ENCODE assay signal across 8 mouse cellular contexts in the genomic region with DNA sequence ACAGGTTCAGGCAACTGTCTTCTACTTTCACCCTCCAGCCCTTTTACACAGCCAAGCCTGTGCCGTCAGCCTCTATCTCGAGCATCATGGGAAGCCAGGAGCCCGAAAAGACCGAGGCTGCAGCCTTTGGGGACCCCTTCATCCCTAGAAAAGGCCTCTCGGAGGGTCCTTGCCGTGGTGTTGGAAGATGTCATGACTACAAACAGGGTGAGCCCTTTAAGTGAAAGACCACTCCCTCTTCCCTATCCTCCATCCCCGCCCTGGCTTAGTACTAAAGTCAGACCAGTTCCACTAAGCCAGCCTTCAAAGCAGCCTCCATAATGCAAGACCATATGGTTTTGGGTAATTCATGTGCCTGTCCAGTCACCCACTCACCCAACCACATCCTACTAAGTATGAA. TPM values are rescaled to one million over a fixed set of nuclear protein-coding genes. Genes with fewer than 3 reads are reported as not detected.
DNase-seq lines count a peak whose midpoint lies in the region; ATAC-seq and TF ChIP-seq lines count a peak whose summit lies in the region.

No protein-coding gene starts in this region.

- ATAC-seq in heart, embryonic 16.5 days (replicated peaks; ENCODE audit: extremely low read depth, insufficient read depth, low FRiP score): no peak
- ATAC-seq in forebrain, embryonic 13.5 days: no peak
- no peak for ATAC-seq in liver, embryonic 16.5 days (ENCODE audit: low read depth)

- peak overlapping the region; percentile 99 for H3K27ac ChIP-seq in heart, embryonic 16.5 days (ENCODE audit: low read length)
- H3K27ac ChIP-seq in MEL (ENCODE audit: control insufficient read depth, low read depth, low read length): peak overlapping the region; percentile 97
- peak overlapping the region; percentile 99 for H3K27ac ChIP-seq in forebrain, embryonic 13.5 days
- peak overlapping the region; percentile 97 for H3K27ac ChIP-seq in liver, embryonic 16.5 days (ENCODE audit: low read length)

- TF ChIP-seq POLR2A in MEL (IDR thresholded peaks at IDR 0.05; ENCODE audit: control insufficient read depth in 1 of 2, insufficient read depth in 1 of 2, low read depth in 1 of 2, low read length in 2 of 2, poor library complexity in 1 of 2): no peak

- no peaks in the 10 kb centered on the region for H3K27me3 ChIP-seq in heart, embryonic 16.5 days (ENCODE audit: control insufficient read depth, insufficient read depth, low read length)
- no peaks in the 10 kb centered on the region for H3K27me3 ChIP-seq in MEL (ENCODE audit: control insufficient read depth in 1 of 2, insufficient read depth in 2 of 2, low read length in 2 of 2)
- H3K27me3 ChIP-seq in forebrain, embryonic 13.5 days: no peaks in the 10 kb centered on the region
- no peaks in the 10 kb centered on the region for H3K27me3 ChIP-seq in liver, embryonic 16.5 days (ENCODE audit: control insufficient read depth, insufficient read depth, low read depth, low read length)

- DNase-seq in heart, adult 8-10 months (ENCODE audit: low spot score): no peak
- DNase-seq in MEL (ENCODE audit: low read depth, low spot score): peak; percentile 61
- DNase-seq in T-cell, adult 2 months (ENCODE audit: low spot score): no peak
- no peak for DNase-seq in thymus, adult 18-20 months
- no peak for DNase-seq in gastrocnemius, adult 8-10 months (ENCODE audit: low spot score in 2 of 2)

- peaks cover 14% of the 10 kb centered on the region for H3K4me1 ChIP-seq in heart, embryonic 16.5 days (ENCODE audit: control insufficient read depth, insufficient read depth, low read length)
- H3K4me1 ChIP-seq in MEL (ENCODE audit: control insufficient read depth in 1 of 2, insufficient read depth in 2 of 2, low read length in 2 of 2): peaks cover 0 to 7% of the 10 kb centered on the region in 2 experiments; a peak in 3 of 4 replicates
- peaks cover 30% of the 10 kb centered on the region for H3K4me1 ChIP-seq in forebrain, embryonic 13.5 days
- peaks cover 22% of the 10 kb centered on the region for H3K4me1 ChIP-seq in liver, embryonic 16.5 days (ENCODE audit: control insufficient read depth, low read depth, low read length)

- no peak for TF ChIP-seq CTCF in MEL (IDR thresholded peaks at IDR 0.05 in 2 of 3, conservative IDR thresholded peaks at IDR 0.05 in 1 of 3; ENCODE audit: control insufficient read depth in 1 of 3, insufficient read depth in 1 of 3, low read depth in 2 of 3, low read length in 3 of 3, poor library complexity in 1 of 3, severe bottlenecking in 1 of 3)

- no peak for TF ChIP-seq RAD21 in MEL (IDR thresholded peaks at IDR 0.05; ENCODE audit: low read depth, low read length)

- 1% methylated on average over 7 of the region's 7 CpGs for WGBS in heart, embryonic 16.5 days
- WGBS in forebrain, embryonic 13.5 days: 2% methylated on average over 7 of the region's 7 CpGs
- WGBS in liver, embryonic 16.5 days (ENCODE audit: insufficient replicate concordance): 3% methylated on average over 7 of the region's 7 CpGs

- TF ChIP-seq EP300 in MEL (IDR thresholded peaks at IDR 0.05; ENCODE audit: low read depth in 1 of 2, low read length in 2 of 2): no peak

- H3K79me2 ChIP-seq in MEL (ENCODE audit: control insufficient read depth, insufficient read depth, low read length, poor library complexity): peaks cover 19% of the 10 kb centered on the region

- peaks cover 47% of the 10 kb centered on the region for H3K36me3 ChIP-seq in heart, embryonic 16.5 days (ENCODE audit: control insufficient read depth, insufficient read depth)
- peaks cover 0 to 11% of the 10 kb centered on the region in 2 experiments for H3K36me3 ChIP-seq in MEL (ENCODE audit: control insufficient read depth in 1 of 2, insufficient read depth in 2 of 2, low read length in 2 of 2)
- H3K36me3 ChIP-seq in forebrain, embryonic 13.5 days (ENCODE audit: poor library complexity, severe bottlenecking): peaks cover 53% of the 10 kb centered on the region
- peaks cover 41% of the 10 kb centered on the region for H3K36me3 ChIP-seq in liver, embryonic 16.5 days (ENCODE audit: control insufficient read depth, insufficient read depth)

- peak overlapping the region; percentile 96 for H3K9ac ChIP-seq in heart, embryonic 16.5 days (ENCODE audit: low read length)
- peak overlapping the region; percentile 86 for H3K9ac ChIP-seq in MEL (ENCODE audit: control insufficient read depth, low read depth, low read length, poor library complexity, severe bottlenecking)
- H3K9ac ChIP-seq in forebrain, embryonic 13.5 days: peak overlapping the region; percentile 96
- peak overlapping the region; percentile 92 for H3K9ac ChIP-seq in liver, embryonic 16.5 days (ENCODE audit: low read depth, low read length)

- H3K4me3 ChIP-seq in heart, embryonic 16.5 days (ENCODE audit: low read length): peak overlapping the region; percentile 91
- H3K4me3 ChIP-seq in MEL (ENCODE audit: control insufficient read depth in 1 of 2, insufficient read depth in 1 of 2, low read depth in 2 of 2, low read length in 2 of 2): peak overlapping the region; percentile 79 to 80
- peak overlapping the region; percentile 94 for H3K4me3 ChIP-seq in forebrain, embryonic 13.5 days
- peak overlapping the region; percentile 88 for H3K4me3 ChIP-seq in liver, embryonic 16.5 days (ENCODE audit: low read depth, low read length)

- H3K9me3 ChIP-seq in heart, embryonic 16.5 days (replicated peaks; ENCODE audit: control insufficient read depth, low read length): no peaks in the 10 kb centered on the region
- no peaks in the 10 kb centered on the region for H3K9me3 ChIP-seq in MEL (replicated peaks; ENCODE audit: insufficient read depth, low read length)
- H3K9me3 ChIP-seq in forebrain, embryonic 13.5 days (replicated peaks): no peaks in the 10 kb centered on the region
- no peaks in the 10 kb centered on the region for H3K9me3 ChIP-seq in liver, embryonic 16.5 days (replicated peaks; ENCODE audit: control insufficient read depth, low read length)

- peak overlapping the region; percentile 85 for H3K4me2 ChIP-seq in heart, embryonic 16.5 days (ENCODE audit: low read depth, low read length)
- H3K4me2 ChIP-seq in forebrain, embryonic 13.5 days: peak overlapping the region; percentile 95
- peak overlapping the region; percentile 89 for H3K4me2 ChIP-seq in liver, embryonic 16.5 days (ENCODE audit: low read depth, low read length)

TF ChIP-seq in MEL, 35 proteins besides CTCF, POLR2A, EP300 and RAD21 (continues in another document):
- TF ChIP-seq UBTF (IDR thresholded peaks at IDR 0.05; ENCODE audit: borderline replicate concordance, insufficient read depth, low read depth, low read length): no peak

RNA-seq across cellular contexts. Expression of gene Fbrs, which starts 6.9 kb away (rescaled TPM):
- polyA plus RNA-seq in heart, embryonic 16.5 days (2015; fragmentation: Nextera tagmentation; extraction: Ambion mirVana): 8.3 and 8.9 TPM in 2 replicates
- 10 to 100 TPM; 27.5 to 36.1 (median 30.5) TPM for total RNA-seq in heart, adult 8-10 months (2022)
- total RNA-seq in MEL (2012; rRNA removed): 7.5 TPM in 2 replicates
- 10 to 100 TPM in 1 of 2 experiments, not detected in 1; 53.3 TPM for polyA plus RNA-seq in MEL (2012; ENCODE audit: insufficient read depth in 1 of 2, insufficient read length in 2 of 2, low read depth in 1 of 2, low replicate concordance in 2 of 2, missing spikeins in 1 of 2)
- polyA plus RNA-seq in forebrain, embryonic 13.5 days (2015; fragmentation: Nextera tagmentation; extraction: Ambion mirVana): 11.2 and 11.9 TPM in 2 replicates
- 4.0 and 4.9 TPM in 2 replicates for polyA plus RNA-seq in liver, embryonic 16.5 days (2015; fragmentation: Nextera tagmentation; extraction: Ambion mirVana)
- 10 to 100 TPM; 21.9 to 29.3 (median 25.1) TPM for total RNA-seq in gastrocnemius, adult 8-10 months (2022)

RNA-seq across cellular contexts. Expression of gene Prr14, which starts 12.6 kb away (rescaled TPM):
- 31.6 and 31.8 TPM in 2 replicates for polyA plus RNA-seq in heart, embryonic 16.5 days (2015; fragmentation: Nextera tagmentation; extraction: Ambion mirVana)
- 10 to 100 TPM; 25.6 to 27.9 (median 27.3) TPM for total RNA-seq in heart, adult 8-10 months (2022)
- total RNA-seq in MEL (2012; rRNA removed): 10.8 and 11.7 TPM in 2 replicates
- 10 to 100 TPM in 1 of 2 experiments, not detected in 1; 45.9 TPM for polyA plus RNA-seq in MEL (2012; ENCODE audit: insufficient read depth in 1 of 2, insufficient read length in 2 of 2, low read depth in 1 of 2, low replicate concordance in 2 of 2, missing spikeins in 1 of 2)
- polyA plus RNA-seq in forebrain, embryonic 13.5 days (2015; fragmentation: Nextera tagmentation; extraction: Ambion mirVana): 49.6 and 51.0 TPM in 2 replicates
- 18.6 and 22.8 TPM in 2 replicates for polyA plus RNA-seq in liver, embryonic 16.5 days (2015; fragmentation: Nextera tagmentation; extraction: Ambion mirVana)
- total RNA-seq in gastrocnemius, adult 8-10 months (2022): 10 to 100 TPM; 14.8 to 18.4 (median 16.7) TPM

RNA-seq across cellular contexts. Expression of gene Zfp689, which starts 23.1 kb away (rescaled TPM):
- polyA plus RNA-seq in heart, embryonic 16.5 days (2015; fragmentation: Nextera tagmentation; extraction: Ambion mirVana): 3.6 and 4.3 TPM in 2 replicates
- 1 to 10 TPM; 1.2 to 2.1 (median 1.4) TPM for total RNA-seq in heart, adult 8-10 months (2022)
- 4.0 and 4.9 TPM in 2 replicates for total RNA-seq in MEL (2012; rRNA removed)
- 1 to 10 TPM in 1 of 2 experiments, not detected in 1; 7.2 TPM for polyA plus RNA-seq in MEL (2012; ENCODE audit: insufficient read depth in 1 of 2, insufficient read length in 2 of 2, low read depth in 1 of 2, low replicate concordance in 2 of 2, missing spikeins in 1 of 2)
- 16.6 and 17.4 TPM in 2 replicates for polyA plus RNA-seq in forebrain, embryonic 13.5 days (2015; fragmentation: Nextera tagmentation; extraction: Ambion mirVana)
- 2.2 and 2.9 TPM in 2 replicates for polyA plus RNA-seq in liver, embryonic 16.5 days (2015; fragmentation: Nextera tagmentation; extraction: Ambion mirVana)
- 1 to 10 TPM in 3 of 4 experiments, under 1 TPM in 1; 0.88 to 1.3 (median 1.2) TPM for total RNA-seq in gastrocnemius, adult 8-10 months (2022)

RNA-seq across cellular contexts. Expression of gene Srcap, which starts 39.7 kb away (rescaled TPM):
- 27.7 and 29.8 TPM in 2 replicates for polyA plus RNA-seq in heart, embryonic 16.5 days (2015; fragmentation: Nextera tagmentation; extraction: Ambion mirVana)
- total RNA-seq in heart, adult 8-10 months (2022): 10 to 100 TPM; 51.8 to 60.5 (median 55.2) TPM
- 20.3 and 22.3 TPM in 2 replicates for total RNA-seq in MEL (2012; rRNA removed)
- polyA plus RNA-seq in MEL (2012; ENCODE audit: insufficient read depth in 1 of 2, insufficient read length in 2 of 2, low read depth in 1 of 2, low replicate concordance in 2 of 2, missing spikeins in 1 of 2): 10 to 100 TPM; 34.3 to 45.1 TPM
- polyA plus RNA-seq in forebrain, embryonic 13.5 days (2015; fragmentation: Nextera tagmentation; extraction: Ambion mirVana): 50.3 and 55.2 TPM in 2 replicates
- 12.2 and 13.6 TPM in 2 replicates for polyA plus RNA-seq in liver, embryonic 16.5 days (2015; fragmentation: Nextera tagmentation; extraction: Ambion mirVana)
- total RNA-seq in gastrocnemius, adult 8-10 months (2022): 10 to 100 TPM; 44.3 to 52.4 (median 48.6) TPM

RNA-seq across cellular contexts. Expression of gene Gm42715, which starts 47.3 kb away (rescaled TPM):
- polyA plus RNA-seq in heart, embryonic 16.5 days (2015; fragmentation: Nextera tagmentation; extraction: Ambion mirVana): 8.7 and 9.2 TPM in 2 replicates
- total RNA-seq in heart, adult 8-10 months (2022): 10 to 100 TPM in 2 of 4 experiments, 1 to 10 TPM in 2; 8.8 to 10.9 (median 10.2) TPM
- total RNA-seq in MEL (2012; rRNA removed): 9.0 and 12.0 TPM in 2 replicates
- polyA plus RNA-seq in MEL (2012; ENCODE audit: insufficient read depth in 1 of 2, insufficient read length in 2 of 2, low read depth in 1 of 2, low replicate concordance in 2 of 2, missing spikeins in 1 of 2): 10 to 100 TPM in 1 of 2 experiments, not detected in 1; 25.4 TPM
- 19.5 and 21.2 TPM in 2 replicates for polyA plus RNA-seq in forebrain, embryonic 13.5 days (2015; fragmentation: Nextera tagmentation; extraction: Ambion mirVana)
- 5.1 and 5.5 TPM in 2 replicates for polyA plus RNA-seq in liver, embryonic 16.5 days (2015; fragmentation: Nextera tagmentation; extraction: Ambion mirVana)
- 1 to 10 TPM; 4.4 to 8.0 (median 5.5) TPM for total RNA-seq in gastrocnemius, adult 8-10 months (2022)
